Mouse (Mus musculus) yolk sac, embryonic 10.5 days (tissue): ENCODE data around the gene Fam126b.
A peak's percentile ranks its signal among the peaks of the same experiment; 100 is the strongest.
"Not testable (repeated sequence)": the region's sequence is repeated elsewhere in the genome, so short reads cannot be mapped to it uniquely, and the experiment has no call there.

Experiments used
- DNase-seq: peaks from one replicate; pipeline ENCODE4 v3.0.0-alpha.2; 2017; ENCODE audit warnings: low spot score

Fam126b gene

GRCm38 (mm10) chr1:58568456-58569130 lies 17.5 kb downstream of the Fam126b start:
- no peak for DNase-seq

DNA sequence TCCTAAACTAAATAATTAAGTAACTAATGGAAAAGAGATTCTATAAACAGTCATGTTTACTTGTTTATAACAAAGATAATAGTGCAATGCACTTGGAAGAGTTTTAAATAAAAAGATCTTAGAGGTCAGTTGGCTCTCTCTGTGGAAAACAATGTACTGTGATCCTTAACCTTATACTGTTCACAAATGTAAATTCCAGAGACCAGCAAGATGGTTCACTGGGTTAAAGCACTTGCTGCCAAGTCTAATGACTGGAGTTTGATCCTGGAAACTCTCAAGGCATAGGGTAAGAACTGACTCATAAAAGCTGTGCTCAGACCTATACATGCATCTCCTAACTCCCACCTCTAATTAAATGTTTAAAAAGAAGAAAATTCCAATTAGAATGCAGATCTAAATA lies 19.5 kb downstream of the Fam126b start:
- no peak for DNase-seq

- DNase-seq, result no peak
Observed at GRCm38 (mm10) chr1:58564981-58565380, 21.1 kb downstream of the Fam126b start.

DNA sequence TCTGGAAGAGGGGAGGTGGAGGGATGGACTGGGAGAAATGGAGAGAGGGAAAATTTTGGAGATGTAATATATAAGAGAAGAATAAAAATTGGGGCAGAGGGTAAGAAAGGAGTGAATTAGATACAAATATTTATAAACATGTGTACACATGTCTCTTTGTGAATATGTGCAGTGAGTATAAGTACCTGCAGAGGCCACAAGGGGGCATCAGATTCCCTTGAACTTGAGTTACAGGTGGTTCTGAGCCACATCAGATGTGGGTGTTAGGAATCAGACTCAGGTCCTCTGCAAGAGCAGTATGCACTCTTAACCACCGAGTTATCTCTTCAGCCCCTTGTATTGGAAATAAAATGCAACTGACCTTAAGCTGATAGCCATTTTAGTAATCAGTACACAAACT lies 23.7 kb downstream of the Fam126b start:
- no peak for DNase-seq

GRCm38 (mm10) chr1:58560370-58560769 lies 25.8 kb downstream of the Fam126b start:
- DNase-seq, result not testable (repeated sequence)

DNA sequence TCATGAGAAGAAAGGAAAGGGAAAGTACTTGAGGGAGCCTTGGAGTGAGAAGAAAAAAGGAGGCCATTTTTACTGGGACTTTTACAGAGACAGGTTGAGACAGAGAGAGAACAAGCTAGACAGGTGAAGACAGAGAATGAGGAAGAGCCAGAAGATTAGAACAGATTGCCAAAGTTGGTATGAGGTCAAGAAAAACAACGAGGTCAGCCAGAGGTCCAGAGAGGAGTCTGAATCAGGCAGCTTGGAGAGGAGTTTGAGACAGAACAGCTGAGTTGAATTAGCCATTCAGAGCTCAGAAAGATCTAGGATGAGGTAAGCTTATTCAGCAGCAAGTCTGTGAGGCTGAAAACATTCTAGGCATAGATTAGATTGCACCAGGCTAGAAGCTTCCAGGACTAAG lies 44.7 kb downstream of the Fam126b start:
- DNase-seq, result no peak

DNA sequence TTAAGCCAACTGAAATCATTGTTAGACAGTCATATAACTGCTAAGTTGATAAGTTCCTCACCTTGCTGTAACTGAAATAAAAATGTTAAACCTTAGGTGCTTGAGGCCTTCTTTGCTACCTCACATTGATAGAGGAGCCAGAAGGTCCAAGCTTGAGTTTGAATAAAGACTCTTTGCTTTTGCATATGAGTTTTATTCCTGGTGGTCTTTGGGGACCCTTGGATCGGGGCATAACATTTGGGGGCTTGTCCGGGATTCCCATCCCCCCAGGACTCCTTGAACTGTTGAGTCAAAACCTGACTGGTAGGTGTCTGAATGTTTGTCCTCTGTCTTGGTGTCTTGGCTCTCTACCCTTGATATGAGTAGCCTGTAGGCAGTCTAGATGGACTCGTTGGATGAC lies 78.9 kb downstream of the Fam126b start:
- DNase-seq, result no peak

DNA sequence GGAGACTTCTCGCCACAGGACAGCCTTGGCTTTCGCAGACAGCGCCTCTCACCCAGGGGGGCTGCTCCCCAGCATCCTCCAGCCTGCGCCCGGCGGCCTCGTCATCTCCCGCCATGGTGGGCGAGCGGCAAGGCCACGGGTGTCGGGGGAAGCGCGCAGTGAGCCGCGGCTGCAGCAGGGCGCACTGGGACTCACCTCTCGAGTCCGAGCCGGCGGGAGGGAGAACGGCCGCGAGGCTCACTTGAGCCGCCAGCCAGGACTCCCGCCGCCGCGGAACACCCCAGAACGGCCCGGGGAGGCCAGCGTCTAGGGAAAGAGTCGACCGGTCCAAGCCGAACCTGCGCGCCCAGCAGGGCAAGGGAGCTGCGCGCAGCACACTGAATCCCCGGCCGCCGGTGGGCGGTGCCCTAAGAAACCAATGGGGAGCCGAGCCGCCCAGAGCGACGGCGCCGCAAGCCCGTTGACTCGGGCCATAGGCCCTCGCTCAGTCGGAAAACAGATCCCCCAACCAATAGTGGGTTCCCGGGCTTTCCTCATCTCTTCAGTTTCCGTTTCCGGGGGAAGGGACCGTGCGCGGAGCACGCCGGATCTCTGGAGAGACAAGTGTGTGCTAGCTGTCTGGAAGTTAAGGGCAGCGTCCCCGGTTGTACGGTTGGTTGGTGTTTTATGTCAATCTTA lies 81.4 kb downstream of the Fam126b start, which contains the start of gene Orc2:
Gene Orc2, minus strand, starts transcription at position 533 of the 678 bp plus-strand sequence.
- peak; percentile 88 for DNase-seq

DNA sequence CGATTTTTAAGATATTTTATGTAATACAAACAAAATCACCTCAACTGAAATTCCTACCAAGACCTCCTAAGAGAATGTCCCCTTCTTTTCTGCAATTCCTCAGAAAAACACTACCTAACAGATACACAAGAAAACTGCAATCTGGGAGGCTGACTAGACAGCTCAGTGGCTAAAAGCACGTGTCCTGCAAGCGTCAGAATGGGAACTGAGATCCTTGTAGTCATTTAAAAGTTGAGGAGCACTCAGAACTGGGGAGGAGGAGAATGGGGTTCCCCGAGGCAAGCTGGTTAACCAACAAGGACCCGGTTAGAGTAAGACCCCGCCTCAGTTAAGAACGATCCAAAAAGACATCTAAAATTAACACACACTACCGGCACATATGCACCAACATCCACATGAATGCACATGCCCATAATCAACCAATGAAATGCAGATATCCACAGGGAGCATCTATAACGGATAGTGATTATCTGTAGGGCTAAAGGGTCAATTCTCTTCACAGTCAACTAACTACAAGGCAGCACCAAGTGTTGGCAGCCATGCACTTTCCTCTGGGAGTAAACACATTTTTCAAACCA lies 82.2 kb downstream of the Fam126b start:
- no peak for DNase-seq

GRCm38 (mm10) chr1:58503134-58503533 lies 83.0 kb downstream of the Fam126b start:
- DNase-seq, result no peak

- no peak for DNase-seq
Observed at GRCm38 (mm10) chr1:58498758-58499157, 87.4 kb downstream of the Fam126b start.

- no peak for DNase-seq
Observed at GRCm38 (mm10) chr1:58497678-58498077, 88.4 kb downstream of the Fam126b start.

GRCm38 (mm10) chr1:58495603-58496002 lies 90.5 kb downstream of the Fam126b start:
- no peak for DNase-seq

DNA sequence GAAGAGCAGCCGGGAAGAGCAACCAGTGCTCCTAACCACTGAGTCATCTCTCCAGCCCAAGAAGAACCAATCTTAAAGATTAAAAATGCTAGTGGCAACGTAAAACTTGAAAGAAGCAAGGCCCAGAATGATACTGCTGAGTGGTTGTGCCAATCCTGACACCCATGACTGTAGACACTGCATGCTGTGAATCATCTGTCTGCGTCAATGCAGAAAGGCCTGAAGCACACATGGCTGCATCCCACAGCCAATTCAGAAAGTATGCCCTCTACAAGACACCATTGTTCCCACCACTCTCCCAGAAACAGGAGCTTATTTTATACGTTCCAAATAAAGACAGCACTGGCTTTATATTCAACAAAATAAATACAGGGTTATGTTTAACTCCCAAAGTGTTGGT lies 103.5 kb downstream of the Fam126b start:
- no peak for DNase-seq

DNA sequence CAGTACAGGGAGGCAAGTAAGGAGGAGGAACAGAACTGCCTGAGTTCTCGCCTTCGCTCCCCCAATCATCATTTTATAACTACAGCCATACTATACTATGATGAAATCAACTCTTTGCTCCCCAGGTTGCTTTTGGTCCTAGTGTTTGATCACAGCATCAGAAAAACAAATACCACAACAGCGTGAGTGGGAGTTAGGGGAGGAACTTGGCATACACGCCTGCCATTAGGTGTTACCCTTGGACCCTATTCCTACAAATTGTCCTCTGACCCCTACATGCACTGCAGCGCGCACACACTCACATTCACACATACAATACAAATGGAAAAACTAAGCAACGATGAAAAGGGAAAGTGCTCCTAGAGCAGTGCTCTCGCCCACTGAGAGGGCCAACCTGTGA lies 110.5 kb downstream of the Fam126b start:
- no peak for DNase-seq
